Mouse (Mus musculus): ENCODE results near the gene Clrn2.
"Not testable (repeated sequence)": the region's sequence is repeated elsewhere in the genome, so short reads cannot be mapped to it uniquely, and the experiment has no call there.

Clrn2 gene

GRCm38 (mm10) chr5:45453451-45453850 is at the start of gene Clrn2:
TSS of gene Clrn2 (plus strand) at chr5:45453751.
- no peak for DNase-seq (ENCODE audit: low read depth, low spot score)

GRCm38 (mm10) chr5:45406129-45406528 is 47.4 kb upstream of the Clrn2 start:
- no peak for DNase-seq (ENCODE audit: low read depth, low spot score)

GRCm38 (mm10) chr5:45416478-45416877 is 37.1 kb upstream of the Clrn2 start:
- DNase-seq (ENCODE audit: low read depth, low spot score), result no peak

GRCm38 (mm10) chr5:45417859-45418443 is 35.6 kb upstream of the Clrn2 start:
- DNase-seq (ENCODE audit: low read depth, low spot score), result no peak

- DNase-seq (ENCODE audit: low read depth, low spot score), result no peak
Measured at GRCm38 (mm10) chr5:45419841-45420638, 33.5 kb upstream of the Clrn2 start.

GRCm38 (mm10) chr5:45421881-45422844 is 31.4 kb upstream of the Clrn2 start:
- no peak for DNase-seq (ENCODE audit: low read depth, low spot score)

- peak; percentile 26 for DNase-seq (ENCODE audit: low read depth, low spot score)
Measured at GRCm38 (mm10) chr5:45424021-45424886, 29.3 kb upstream of the Clrn2 start.

GRCm38 (mm10) chr5:45425771-45426170 is 27.8 kb upstream of the Clrn2 start:
- DNase-seq (ENCODE audit: low read depth, low spot score), result not testable (repeated sequence)

GRCm38 (mm10) chr5:45426416-45427034 is 27.0 kb upstream of the Clrn2 start:
- DNase-seq (ENCODE audit: low read depth, low spot score), result no peak

- no peak for DNase-seq (ENCODE audit: low read depth, low spot score)
Measured at GRCm38 (mm10) chr5:45427891-45428290, 25.7 kb upstream of the Clrn2 start.

GRCm38 (mm10) chr5:45435967-45436950 is 17.3 kb upstream of the Clrn2 start:
- no peak for DNase-seq (ENCODE audit: low read depth, low spot score)

- DNase-seq (ENCODE audit: low read depth, low spot score), result no peak
Measured at GRCm38 (mm10) chr5:45437826-45438225, 15.7 kb upstream of the Clrn2 start.

- DNase-seq (ENCODE audit: low read depth, low spot score), result no peak
Measured at GRCm38 (mm10) chr5:45438301-45438700, 15.2 kb upstream of the Clrn2 start.

GRCm38 (mm10) chr5:45441124-45441523 is 12.4 kb upstream of the Clrn2 start:
- DNase-seq (ENCODE audit: low read depth, low spot score), result no peak

- DNase-seq (ENCODE audit: low read depth, low spot score), result no peak
Measured at GRCm38 (mm10) chr5:45441745-45442144, 11.8 kb upstream of the Clrn2 start.

- no peak for DNase-seq (ENCODE audit: low read depth, low spot score)
Measured at GRCm38 (mm10) chr5:45444130-45444832, 9.3 kb upstream of the Clrn2 start.

GRCm38 (mm10) chr5:45448676-45449075 is 4.9 kb upstream of the Clrn2 start:
- DNase-seq (ENCODE audit: low read depth, low spot score), result no peak

- DNase-seq (ENCODE audit: low read depth, low spot score), result no peak
Measured at GRCm38 (mm10) chr5:45449206-45449605, 4.3 kb upstream of the Clrn2 start.
